Mouse (Mus musculus): ENCODE data around the gene Fam49a. TPM values are rescaled to one million over a fixed set of nuclear protein-coding genes. Genes with fewer than 3 reads are reported as not detected.

Fam49a gene
- polyA plus RNA-seq, 1 experiment from 2014 or later = 2.7 TPM

DNA sequence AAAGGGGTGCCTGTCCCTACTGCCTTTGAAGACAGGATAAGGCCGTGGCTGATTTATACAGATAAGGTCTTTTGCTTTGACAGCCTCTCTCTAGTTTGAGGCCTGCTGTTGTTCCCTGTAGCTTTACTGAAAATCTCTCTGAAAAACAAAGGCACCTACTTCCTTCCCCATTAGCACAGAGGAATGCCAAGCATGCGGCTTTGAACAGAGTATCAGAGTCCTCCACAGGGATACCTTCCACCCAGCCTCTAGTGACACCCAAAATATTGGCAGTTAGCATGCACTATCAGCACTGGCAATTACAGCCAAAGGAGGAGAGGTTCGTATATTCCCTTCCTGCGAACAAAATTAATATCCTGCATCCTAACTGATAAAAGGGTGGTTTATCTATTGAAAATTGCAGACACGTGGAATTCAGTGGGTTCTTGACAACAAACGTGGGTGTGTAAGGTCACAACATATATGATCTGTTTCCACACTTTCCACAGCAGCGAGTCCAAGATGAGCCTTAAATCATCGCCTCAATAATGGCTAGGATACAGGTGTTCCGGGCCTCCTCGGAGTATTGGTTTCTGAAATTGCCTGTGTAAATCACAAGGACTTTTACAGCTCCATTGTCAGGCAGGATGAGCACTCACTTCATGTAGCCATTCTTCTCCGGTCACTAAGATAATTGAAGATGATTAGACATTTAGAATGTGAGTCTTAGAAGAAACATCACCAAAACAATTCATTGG, 90.0 kb downstream of the Fam49a start:
- no peak for ATAC-seq (ENCODE audit: low read depth)
- 37% methylated on average over 11 of the region's 11 CpGs for WGBS (ENCODE audit: insufficient replicate concordance)
- no peaks in the 10 kb centered on the region for H3K36me3 ChIP-seq (ENCODE audit: control insufficient read depth, insufficient read depth)

GRCm38 (mm10) chr12:12354115-12354653, 92.2 kb downstream of the Fam49a start:
- Histone ChIP-seq H3K36me3 (ENCODE audit: control insufficient read depth, insufficient read depth) (no peaks in the 10 kb centered on the region), H3K4me2 (ENCODE audit: low read depth, low read length) (no peak overlapping the region), H3K4me3 (ENCODE audit: low read depth, low read length) (no peak overlapping the region), H3K9me3 (replicated peaks; ENCODE audit: control insufficient read depth, low read length) (no peaks in the 10 kb centered on the region), H3K9ac (ENCODE audit: low read depth, low read length) (no peak overlapping the region), H3K27ac (ENCODE audit: low read length) (no peak overlapping the region), H3K4me1 (ENCODE audit: control insufficient read depth, low read depth, low read length) (no peaks in the 10 kb centered on the region), H3K27me3 (ENCODE audit: control insufficient read depth, insufficient read depth, low read depth, low read length) (no peaks in the 10 kb centered on the region)
- ATAC-seq (ENCODE audit: low read depth) = no peak
- 58% methylated on average over 10 of the region's 10 CpGs for WGBS (ENCODE audit: insufficient replicate concordance)

More for the DNA sequence above, 90.0 kb downstream of the Fam49a start:
- H3K27me3 ChIP-seq (ENCODE audit: control insufficient read depth, insufficient read depth, low read depth, low read length) = no peaks in the 10 kb centered on the region
- no peaks in the 10 kb centered on the region for H3K9me3 ChIP-seq (replicated peaks; ENCODE audit: control insufficient read depth, low read length)
- H3K27ac ChIP-seq (ENCODE audit: low read length) = no peak overlapping the region
- no peaks in the 10 kb centered on the region for H3K4me1 ChIP-seq (ENCODE audit: control insufficient read depth, low read depth, low read length)
- H3K4me2 ChIP-seq (ENCODE audit: low read depth, low read length) = no peak overlapping the region
- H3K4me3 ChIP-seq (ENCODE audit: low read depth, low read length) = no peak overlapping the region
- no peak overlapping the region for H3K9ac ChIP-seq (ENCODE audit: low read depth, low read length)

- H3K4me2 ChIP-seq (ENCODE audit: low read depth, low read length) = no peak overlapping the region
- H3K27me3 ChIP-seq (ENCODE audit: control insufficient read depth, insufficient read depth, low read depth, low read length) = no peaks in the 10 kb centered on the region
- no peak overlapping the region for H3K27ac ChIP-seq (ENCODE audit: low read length)
- H3K9me3 ChIP-seq (replicated peaks; ENCODE audit: control insufficient read depth, low read length) = no peaks in the 10 kb centered on the region
- no peak for ATAC-seq (ENCODE audit: low read depth)
- no peak overlapping the region for H3K9ac ChIP-seq (ENCODE audit: low read depth, low read length)
- 67% methylated on average over 9 of the region's 9 CpGs for WGBS (ENCODE audit: insufficient replicate concordance)
- H3K4me3 ChIP-seq (ENCODE audit: low read depth, low read length) = no peak overlapping the region
- H3K4me1 ChIP-seq (ENCODE audit: control insufficient read depth, low read depth, low read length) = no peaks in the 10 kb centered on the region
- H3K36me3 ChIP-seq (ENCODE audit: control insufficient read depth, insufficient read depth) = no peaks in the 10 kb centered on the region
Observed at GRCm38 (mm10) chr12:12356048-12356447, 94.1 kb downstream of the Fam49a start.

GRCm38 (mm10) chr12:12356463-12356862, 94.5 kb downstream of the Fam49a start:
- no peak for ATAC-seq (ENCODE audit: low read depth)
- WGBS (ENCODE audit: insufficient replicate concordance) = 67% methylated on average over 1 of the region's 1 CpGs
- H3K9me3 ChIP-seq (replicated peaks; ENCODE audit: control insufficient read depth, low read length) = no peaks in the 10 kb centered on the region
- no peak overlapping the region for H3K4me3 ChIP-seq (ENCODE audit: low read depth, low read length)
- no peaks in the 10 kb centered on the region for H3K36me3 ChIP-seq (ENCODE audit: control insufficient read depth, insufficient read depth)
- no peak overlapping the region for H3K27ac ChIP-seq (ENCODE audit: low read length)
- no peak overlapping the region for H3K9ac ChIP-seq (ENCODE audit: low read depth, low read length)
- no peak overlapping the region for H3K4me2 ChIP-seq (ENCODE audit: low read depth, low read length)
- no peaks in the 10 kb centered on the region for H3K27me3 ChIP-seq (ENCODE audit: control insufficient read depth, insufficient read depth, low read depth, low read length)
- H3K4me1 ChIP-seq (ENCODE audit: control insufficient read depth, low read depth, low read length) = no peaks in the 10 kb centered on the region

DNA sequence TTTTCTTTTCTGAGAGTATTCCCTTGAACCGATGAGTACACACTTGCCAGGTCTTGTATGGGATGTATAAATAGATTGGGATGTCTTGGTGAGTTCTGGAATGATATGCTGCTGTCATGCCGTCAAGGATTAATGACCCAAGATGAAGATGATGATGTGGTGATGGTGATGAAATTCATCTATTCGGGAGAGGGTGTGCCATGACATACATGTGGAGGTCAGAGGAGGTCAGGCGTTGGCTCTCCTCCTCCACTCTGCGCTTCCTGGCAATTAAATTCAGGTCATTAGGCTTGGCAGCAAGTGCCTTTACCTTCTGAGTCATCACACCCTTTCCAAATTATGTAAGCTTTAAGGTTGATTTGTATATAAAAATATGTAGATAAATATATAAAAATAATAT, 95.0 kb downstream of the Fam49a start:
- 62% methylated on average over 5 of the region's 5 CpGs for WGBS (ENCODE audit: insufficient replicate concordance)
- Histone ChIP-seq H3K9me3 (replicated peaks; ENCODE audit: control insufficient read depth, low read length) (no peaks in the 10 kb centered on the region), H3K4me1 (ENCODE audit: control insufficient read depth, low read depth, low read length) (no peaks in the 10 kb centered on the region), H3K36me3 (ENCODE audit: control insufficient read depth, insufficient read depth) (no peaks in the 10 kb centered on the region), H3K27me3 (ENCODE audit: control insufficient read depth, insufficient read depth, low read depth, low read length) (no peaks in the 10 kb centered on the region), H3K9ac (ENCODE audit: low read depth, low read length) (no peak overlapping the region), H3K4me2 (ENCODE audit: low read depth, low read length) (no peak overlapping the region), H3K27ac (ENCODE audit: low read length) (no peak overlapping the region), H3K4me3 (ENCODE audit: low read depth, low read length) (no peak overlapping the region)
- no peak for ATAC-seq (ENCODE audit: low read depth)

- Histone ChIP-seq H3K4me2 (ENCODE audit: low read depth, low read length) (no peak overlapping the region), H3K9me3 (replicated peaks; ENCODE audit: control insufficient read depth, low read length) (no peaks in the 10 kb centered on the region), H3K4me3 (ENCODE audit: low read depth, low read length) (no peak overlapping the region), H3K9ac (ENCODE audit: low read depth, low read length) (no peak overlapping the region), H3K4me1 (ENCODE audit: control insufficient read depth, low read depth, low read length) (no peaks in the 10 kb centered on the region), H3K27me3 (ENCODE audit: control insufficient read depth, insufficient read depth, low read depth, low read length) (no peaks in the 10 kb centered on the region), H3K27ac (ENCODE audit: low read length) (no peak overlapping the region), H3K36me3 (ENCODE audit: control insufficient read depth, insufficient read depth) (no peaks in the 10 kb centered on the region)
- WGBS (ENCODE audit: insufficient replicate concordance) = 62% methylated on average over 5 of the region's 5 CpGs
- ATAC-seq (ENCODE audit: low read depth) = no peak
Observed at GRCm38 (mm10) chr12:12359923-12360322, 98.0 kb downstream of the Fam49a start.

DNA sequence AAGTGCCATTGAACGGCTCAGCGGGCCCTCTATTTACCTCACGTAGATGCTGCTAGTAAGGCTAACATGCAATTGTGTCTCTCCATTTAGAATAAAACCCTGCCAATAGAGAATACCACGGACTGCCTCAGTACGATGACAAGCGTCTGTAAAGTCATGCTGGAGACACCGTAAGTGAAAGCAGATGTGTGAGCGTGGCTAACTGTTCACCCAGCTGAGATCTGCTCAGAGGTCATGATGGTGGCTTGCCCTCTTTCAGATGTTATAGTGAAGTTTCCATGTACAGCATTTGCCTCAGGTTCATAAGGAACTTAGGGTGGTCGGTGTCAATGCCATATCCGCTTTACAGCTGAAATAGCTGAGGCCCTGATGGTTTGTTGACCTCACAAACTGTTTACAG, 100.4 kb downstream of the Fam49a start:
- Histone ChIP-seq H3K27me3 (ENCODE audit: control insufficient read depth, insufficient read depth, low read depth, low read length) (no peaks in the 10 kb centered on the region), H3K4me3 (ENCODE audit: low read depth, low read length) (no peak overlapping the region), H3K4me1 (ENCODE audit: control insufficient read depth, low read depth, low read length) (no peaks in the 10 kb centered on the region), H3K27ac (ENCODE audit: low read length) (no peak overlapping the region), H3K4me2 (ENCODE audit: low read depth, low read length) (no peak overlapping the region), H3K9me3 (replicated peaks; ENCODE audit: control insufficient read depth, low read length) (no peaks in the 10 kb centered on the region), H3K36me3 (ENCODE audit: control insufficient read depth, insufficient read depth) (no peaks in the 10 kb centered on the region), H3K9ac (ENCODE audit: low read depth, low read length) (no peak overlapping the region)
- ATAC-seq (ENCODE audit: low read depth) = no peak
- WGBS (ENCODE audit: insufficient replicate concordance) = 71% methylated on average over 10 of the region's 10 CpGs

DNA sequence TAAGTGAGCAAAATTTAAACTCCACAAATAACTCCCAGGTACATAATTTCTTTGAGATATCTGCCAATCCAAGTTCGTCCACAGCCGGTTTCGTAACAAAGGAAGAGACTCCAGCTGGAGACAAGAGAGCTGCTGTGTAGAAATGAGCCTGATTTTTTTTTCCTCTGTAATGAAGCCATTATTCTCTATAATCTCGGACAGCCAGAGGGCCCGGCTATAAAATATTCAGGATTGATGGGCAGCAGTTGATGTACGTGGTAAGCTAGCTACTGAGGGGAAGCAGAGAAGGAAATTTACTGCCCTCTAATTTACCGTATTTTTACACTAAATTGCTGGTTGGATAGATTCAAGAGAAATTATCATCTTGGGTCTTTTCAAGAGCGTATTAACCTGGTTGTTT, 102.3 kb downstream of the Fam49a start:
- Histone ChIP-seq H3K27ac (ENCODE audit: low read length) (no peak overlapping the region), H3K4me1 (ENCODE audit: control insufficient read depth, low read depth, low read length) (no peaks in the 10 kb centered on the region), H3K4me3 (ENCODE audit: low read depth, low read length) (no peak overlapping the region), H3K4me2 (ENCODE audit: low read depth, low read length) (no peak overlapping the region), H3K36me3 (ENCODE audit: control insufficient read depth, insufficient read depth) (no peaks in the 10 kb centered on the region), H3K27me3 (ENCODE audit: control insufficient read depth, insufficient read depth, low read depth, low read length) (no peaks in the 10 kb centered on the region), H3K9me3 (replicated peaks; ENCODE audit: control insufficient read depth, low read length) (no peaks in the 10 kb centered on the region), H3K9ac (ENCODE audit: low read depth, low read length) (no peak overlapping the region)
- no peak for ATAC-seq (ENCODE audit: low read depth)
- 67% methylated on average over 8 of the region's 8 CpGs for WGBS (ENCODE audit: insufficient replicate concordance)

- H3K27me3 ChIP-seq (ENCODE audit: control insufficient read depth, insufficient read depth, low read depth, low read length) = no peaks in the 10 kb centered on the region
- H3K4me2 ChIP-seq (ENCODE audit: low read depth, low read length) = no peak overlapping the region
- H3K9me3 ChIP-seq (replicated peaks; ENCODE audit: control insufficient read depth, low read length) = no peaks in the 10 kb centered on the region
- H3K9ac ChIP-seq (ENCODE audit: low read depth, low read length) = no peak overlapping the region
- 58% methylated on average over 5 of the region's 5 CpGs for WGBS (ENCODE audit: insufficient replicate concordance)
- no peaks in the 10 kb centered on the region for H3K36me3 ChIP-seq (ENCODE audit: control insufficient read depth, insufficient read depth)
- ATAC-seq (ENCODE audit: low read depth) = no peak
- no peak overlapping the region for H3K4me3 ChIP-seq (ENCODE audit: low read depth, low read length)
- H3K4me1 ChIP-seq (ENCODE audit: control insufficient read depth, low read depth, low read length) = no peaks in the 10 kb centered on the region
- no peak overlapping the region for H3K27ac ChIP-seq (ENCODE audit: low read length)
Observed at GRCm38 (mm10) chr12:12367423-12367822, 105.5 kb downstream of the Fam49a start.
